Mouse (Mus musculus) adipocyte (in vitro differentiated cells): ENCODE measurements around the gene Tecpr1.

ENCODE experiments used
- DNase-seq: peaks from one replicate; pipeline ENCODE4 v3.0.0-alpha.2; 2016; ENCODE audit warnings: low spot score

Tecpr1 gene

DNA sequence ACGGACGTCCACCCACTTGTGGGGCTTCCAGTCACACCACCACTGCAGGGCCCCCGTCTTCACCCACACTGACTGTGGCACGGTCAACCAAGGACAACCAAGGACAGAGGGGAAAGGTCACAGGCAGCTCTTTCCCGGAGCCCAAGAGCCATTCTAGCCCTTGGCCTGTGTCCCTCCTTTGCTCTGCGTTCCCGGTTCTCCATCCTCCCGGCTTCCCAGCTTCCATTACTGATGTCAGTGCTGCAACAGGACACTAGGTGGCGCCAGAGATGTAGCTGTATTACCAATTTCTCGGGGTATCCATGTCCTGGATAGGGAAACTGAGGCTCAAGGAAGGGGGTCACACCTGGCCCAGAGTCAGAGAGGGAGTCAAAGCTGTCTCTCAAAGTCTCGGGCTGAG is 15.9 kb downstream of the Tecpr1 start:
- peak; percentile 50 for DNase-seq

DNA sequence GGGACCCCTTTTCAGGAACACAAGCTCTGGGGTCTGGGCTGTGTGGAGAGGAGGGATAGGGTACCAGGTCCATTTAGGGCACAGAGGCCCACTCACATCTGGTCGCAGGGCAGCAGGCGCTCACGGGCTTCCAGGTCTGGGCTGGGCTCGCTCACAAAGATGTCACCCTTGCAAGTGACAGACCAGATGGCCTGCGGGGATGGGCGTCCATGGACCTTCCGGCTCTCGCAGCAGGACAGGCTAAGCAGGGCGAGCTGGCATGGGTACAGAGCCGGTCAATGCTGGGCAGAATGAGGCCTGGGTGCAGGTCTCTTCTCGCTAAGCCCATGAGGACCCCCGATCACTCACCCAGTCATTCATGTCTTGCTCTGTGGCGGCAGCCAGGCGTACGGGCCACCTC is 17.3 kb downstream of the Tecpr1 start:
- no peak for DNase-seq

DNA sequence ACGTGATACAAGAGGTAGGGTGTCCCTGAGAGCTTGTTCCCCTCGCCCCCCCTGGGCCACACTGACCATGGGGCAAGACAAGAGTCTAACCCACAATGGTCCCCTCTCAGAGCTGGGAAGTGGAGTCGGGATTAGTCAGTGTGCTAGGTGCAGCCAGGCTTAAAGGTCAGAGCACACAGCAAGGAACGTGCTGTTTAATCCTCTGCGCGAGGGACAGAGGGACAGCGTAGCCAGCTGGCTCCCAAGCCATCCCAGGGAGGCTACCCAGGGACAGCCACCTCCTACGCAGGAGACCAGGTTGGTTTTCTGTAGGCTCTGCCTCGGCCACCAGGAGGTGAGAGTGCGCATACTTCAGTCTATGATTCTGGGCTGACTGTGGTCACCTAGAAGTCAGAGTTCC is 18.5 kb downstream of the Tecpr1 start:
- DNase-seq = no peak

DNA sequence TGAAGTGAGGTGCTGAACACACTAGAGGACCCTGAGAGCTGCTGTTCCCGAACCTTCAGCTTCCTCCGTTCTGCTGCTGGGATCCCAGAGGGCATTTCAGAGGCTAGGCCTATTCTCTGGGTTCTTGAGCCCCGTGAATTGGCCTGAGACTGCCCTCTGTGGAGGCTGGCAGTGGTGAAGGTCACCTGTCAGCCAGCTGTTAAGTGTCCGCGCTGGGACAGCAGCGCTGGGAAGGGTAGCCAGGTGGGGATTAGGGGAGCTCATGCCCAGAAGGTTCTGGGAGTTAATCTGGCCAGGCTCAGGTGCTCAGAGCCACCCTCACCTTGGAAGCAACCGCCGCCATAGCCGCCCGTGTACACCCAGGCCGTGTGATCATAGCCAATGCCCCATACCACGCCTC is 19.1 kb downstream of the Tecpr1 start:
- no peak for DNase-seq

DNA sequence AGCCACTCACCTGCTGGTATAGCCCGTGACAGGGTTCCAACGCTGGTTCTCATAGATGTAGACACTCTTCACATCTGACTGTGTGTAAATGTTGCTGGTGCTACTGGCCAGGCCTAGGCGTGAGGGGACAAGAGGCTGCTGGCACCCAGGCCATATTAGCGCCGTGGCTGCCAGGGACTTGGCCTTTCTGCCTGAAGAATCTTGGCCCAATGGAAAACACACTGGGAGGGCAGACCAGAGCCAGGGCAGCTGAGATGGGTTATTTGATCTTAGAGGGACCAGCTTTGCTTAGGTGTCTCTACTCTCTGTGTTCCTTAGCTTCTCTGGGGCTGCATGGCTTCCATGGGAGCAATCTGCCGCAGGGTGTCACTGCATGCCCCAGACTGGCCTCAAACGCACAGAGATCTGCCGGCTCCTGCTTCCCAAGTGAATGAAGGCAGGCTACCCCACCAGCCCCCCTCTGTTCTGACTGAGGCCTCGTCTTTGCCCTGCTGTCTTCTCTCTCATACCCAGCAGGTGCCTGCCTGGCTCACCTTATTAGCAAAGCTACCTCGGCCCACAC is 19.9 kb downstream of the Tecpr1 start:
- DNase-seq = no peak

DNA sequence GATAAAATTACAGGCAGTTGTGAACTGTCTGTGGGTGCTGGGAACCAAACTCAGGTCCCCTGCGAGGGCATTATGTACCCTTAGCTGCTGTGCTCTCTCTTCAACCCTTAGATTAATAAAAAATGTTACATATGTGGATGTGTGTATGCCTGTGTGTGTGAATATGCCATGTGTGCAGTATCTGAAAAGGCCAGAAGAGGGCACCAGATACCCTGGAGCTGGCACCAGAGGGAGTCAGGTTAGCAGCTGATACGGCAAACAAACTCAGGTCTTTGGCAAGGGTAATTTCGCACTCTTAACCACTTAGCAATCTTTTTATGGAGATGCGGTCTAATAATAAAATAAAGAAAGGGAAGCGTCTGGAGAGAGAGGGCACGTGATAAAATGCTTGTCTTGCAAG is 21.0 kb downstream of the Tecpr1 start:
- DNase-seq = no peak

DNA sequence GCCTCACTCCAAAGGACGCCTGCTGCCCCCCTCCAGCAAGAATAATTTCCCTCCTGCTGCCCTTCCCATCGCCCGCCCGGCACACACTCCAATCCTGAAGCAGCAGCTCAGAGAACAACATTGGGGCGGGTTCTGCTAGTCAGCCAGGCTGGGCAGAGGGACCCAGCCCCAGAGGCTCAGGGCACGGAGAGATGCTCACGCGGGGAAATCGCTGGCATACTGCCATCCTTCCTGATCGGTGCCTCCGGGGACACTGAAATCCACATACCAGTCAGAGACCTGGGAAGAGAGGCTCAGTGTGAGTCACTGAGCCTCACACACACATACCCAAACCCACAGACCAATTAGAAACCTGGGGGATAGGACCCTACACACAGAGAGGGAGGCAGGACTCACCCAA is 22.8 kb downstream of the Tecpr1 start:
- DNase-seq = no peak

DNA sequence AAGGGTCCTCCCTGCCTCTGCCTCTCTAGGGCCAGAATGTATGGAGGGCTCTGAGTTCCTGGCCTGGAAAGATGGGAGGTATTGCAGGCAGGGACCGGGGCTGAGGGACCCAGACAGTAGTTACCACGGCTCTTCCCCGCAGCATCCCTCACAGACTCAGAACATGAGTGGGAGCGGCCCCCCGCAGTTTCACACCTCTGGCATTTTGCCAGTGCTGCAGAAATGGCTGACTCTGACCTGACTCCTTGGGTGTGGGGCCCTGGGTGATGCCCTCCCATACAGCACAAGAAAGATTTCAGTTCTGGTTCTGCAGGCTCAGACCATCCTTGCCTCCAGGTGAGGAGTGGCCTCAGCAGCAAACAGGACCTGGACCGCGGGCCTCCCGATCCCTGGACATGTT is 27.8 kb downstream of the Tecpr1 start:
- no peak for DNase-seq

DNA sequence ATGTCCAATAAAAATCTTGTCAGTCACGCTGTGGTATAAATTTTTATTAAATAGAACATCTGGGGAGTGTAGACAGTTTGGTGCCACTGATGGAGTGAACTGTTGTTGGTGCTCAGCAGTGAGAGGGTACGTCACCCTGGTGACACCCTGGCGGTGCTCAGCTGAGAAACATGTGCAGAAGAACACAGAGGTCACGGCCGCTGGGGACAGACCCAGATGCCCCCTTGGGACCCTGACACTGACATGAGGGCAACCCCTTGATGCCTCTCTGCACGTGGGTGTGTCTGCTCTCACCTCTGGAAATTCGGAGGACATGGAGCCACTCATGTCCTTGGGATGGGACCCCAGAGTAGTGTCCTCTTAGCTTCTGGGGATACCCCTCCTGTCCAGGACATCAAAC is 29.0 kb downstream of the Tecpr1 start:
- no peak for DNase-seq

DNA sequence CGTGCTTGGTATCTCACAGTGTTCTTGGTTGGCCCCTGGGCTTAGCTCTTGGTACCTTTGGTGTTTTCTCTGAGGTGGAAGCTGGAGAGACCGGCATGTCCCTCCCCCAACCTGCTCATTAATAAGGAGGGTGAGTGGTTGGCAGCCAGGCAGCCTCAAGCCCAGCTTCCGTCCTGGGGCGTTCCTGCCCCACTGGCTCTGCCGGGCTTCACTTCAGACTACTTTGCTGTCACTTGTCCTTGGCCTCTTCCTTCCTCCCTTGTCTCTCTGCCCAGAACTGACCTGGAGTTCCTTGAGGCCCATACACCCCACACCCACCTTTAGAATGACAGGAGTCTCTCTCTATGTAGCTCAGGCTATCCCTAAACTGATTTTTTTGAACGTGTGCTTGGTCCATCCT is 30.7 kb downstream of the Tecpr1 start:
- DNase-seq = no peak

DNA sequence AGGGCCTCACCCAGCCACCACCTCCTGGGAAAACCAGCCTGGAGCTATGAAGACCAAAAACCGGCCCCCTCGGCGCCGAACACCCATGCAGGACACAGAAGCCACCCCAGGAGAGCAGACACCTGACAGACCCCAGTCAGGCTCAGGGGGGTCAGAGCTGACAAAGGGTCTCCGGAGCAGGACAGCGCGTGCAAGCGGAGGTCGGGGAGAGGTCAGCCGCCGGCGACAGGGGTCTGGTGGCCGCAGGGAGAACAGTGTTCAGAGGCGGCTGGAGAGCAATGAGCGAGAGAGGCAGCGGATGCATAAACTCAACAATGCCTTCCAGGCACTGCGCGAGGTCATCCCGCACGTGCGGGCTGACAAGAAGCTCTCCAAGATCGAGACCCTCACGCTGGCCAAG is 32.4 kb downstream of the Tecpr1 start:
- DNase-seq = no peak

DNA sequence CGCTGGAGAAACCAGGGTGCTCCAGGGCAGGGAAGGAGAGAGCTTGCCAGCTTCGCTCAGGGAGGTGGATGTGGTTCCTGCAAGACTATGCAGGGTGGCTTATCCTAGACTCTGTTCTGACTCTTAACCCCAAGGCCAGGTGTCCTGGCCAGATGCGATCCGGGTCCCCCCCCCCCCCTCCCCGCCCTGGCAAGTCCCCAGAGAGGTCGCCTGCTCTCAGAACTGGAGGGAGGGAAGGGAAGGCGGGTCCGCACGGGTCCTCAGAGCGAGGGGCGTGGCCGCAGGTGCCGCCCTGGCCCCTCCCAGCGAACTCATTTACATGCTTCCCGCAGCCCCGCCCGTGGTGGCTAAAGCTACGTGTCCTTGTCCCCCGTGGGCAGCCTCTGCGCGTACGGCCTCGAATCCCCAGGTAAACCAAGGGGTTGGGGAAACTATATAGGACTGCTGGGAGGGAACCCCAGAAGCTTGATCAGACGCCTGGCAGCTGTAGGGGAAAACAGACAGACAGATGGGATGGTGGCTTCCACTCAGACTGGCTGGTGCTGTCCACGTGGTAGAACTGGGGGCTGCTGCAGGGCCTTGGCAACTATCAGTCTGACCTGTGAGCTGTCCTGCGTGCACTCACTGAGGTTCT is 33.3 kb downstream of the Tecpr1 start, which contains the start of gene Bhlha15:
TSS of gene Bhlha15 (plus strand) at position 337 of the 634 bp plus-strand sequence.
- DNase-seq = no peak

DNA sequence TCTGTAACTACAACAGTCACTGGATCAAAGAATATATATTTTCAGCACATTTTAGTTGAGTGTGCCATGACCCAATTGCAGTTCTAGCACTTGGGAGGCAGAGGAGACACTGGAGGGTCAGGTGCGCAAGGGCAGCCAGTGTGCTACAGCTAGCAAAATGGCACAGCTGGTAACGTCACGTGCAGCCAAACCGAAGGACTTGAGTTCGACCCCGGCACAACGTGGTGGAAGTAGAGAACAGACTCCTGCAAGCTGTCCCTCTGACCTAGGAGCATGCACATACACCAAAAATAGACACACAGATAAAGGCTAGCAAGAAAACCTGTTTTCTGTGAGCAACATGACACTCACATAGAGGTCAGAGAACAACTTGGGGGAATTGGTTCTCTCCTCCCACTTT is 34.1 kb downstream of the Tecpr1 start:
- DNase-seq = no peak

DNA sequence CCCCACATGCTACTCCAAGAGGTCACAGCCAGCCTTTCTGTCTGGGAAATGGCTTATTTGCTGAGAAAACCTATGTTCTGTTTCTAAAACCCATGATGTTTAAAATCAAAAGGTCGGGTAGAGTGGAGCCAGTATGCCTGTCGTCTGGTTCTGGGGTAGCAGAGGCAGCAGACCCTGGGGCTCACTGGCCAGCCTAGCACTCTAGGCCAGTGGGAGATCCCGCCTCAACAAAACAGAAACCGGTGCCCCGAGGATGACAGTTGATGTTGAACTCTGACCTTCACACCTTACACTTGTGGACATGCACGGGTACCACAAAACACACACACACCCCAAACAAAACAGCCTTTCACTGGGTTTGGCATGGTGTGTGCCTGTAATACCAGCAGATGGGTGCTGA is 35.0 kb downstream of the Tecpr1 start:
- no peak for DNase-seq

DNA sequence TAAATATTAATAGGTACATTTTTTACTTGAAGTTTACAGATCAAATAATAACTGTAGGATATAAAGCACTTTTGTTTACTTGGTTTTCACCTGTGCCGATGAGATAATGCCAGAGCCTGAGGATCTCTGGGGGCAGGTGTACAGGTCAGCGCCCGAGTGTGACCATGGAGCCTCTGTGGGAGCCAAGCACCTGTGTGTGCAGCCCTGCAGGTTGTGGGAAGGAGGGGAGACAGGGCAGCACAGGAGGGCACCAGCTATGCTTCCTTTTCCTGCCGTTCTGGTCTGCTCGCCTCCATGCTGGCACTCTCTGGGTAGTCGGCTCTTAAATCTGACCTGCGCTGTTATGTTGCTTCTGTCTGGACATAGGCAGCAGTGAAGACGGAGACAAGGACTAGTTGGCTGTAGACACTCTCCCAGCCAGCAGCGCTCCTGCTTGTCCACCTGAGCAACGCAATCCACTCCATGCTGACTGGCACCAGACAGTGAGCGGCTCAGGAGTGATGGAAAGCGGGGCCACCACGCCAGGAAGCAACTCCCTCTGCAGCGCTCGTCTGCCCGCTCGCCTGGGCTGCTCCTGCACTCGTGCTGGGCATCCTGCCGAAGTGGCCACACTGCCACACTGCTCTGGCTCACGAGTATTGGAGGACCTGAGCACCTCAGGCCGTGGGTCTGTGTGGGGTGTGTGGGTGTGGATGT is 38.9 kb downstream of the Tecpr1 start:
- no peak for DNase-seq

DNA sequence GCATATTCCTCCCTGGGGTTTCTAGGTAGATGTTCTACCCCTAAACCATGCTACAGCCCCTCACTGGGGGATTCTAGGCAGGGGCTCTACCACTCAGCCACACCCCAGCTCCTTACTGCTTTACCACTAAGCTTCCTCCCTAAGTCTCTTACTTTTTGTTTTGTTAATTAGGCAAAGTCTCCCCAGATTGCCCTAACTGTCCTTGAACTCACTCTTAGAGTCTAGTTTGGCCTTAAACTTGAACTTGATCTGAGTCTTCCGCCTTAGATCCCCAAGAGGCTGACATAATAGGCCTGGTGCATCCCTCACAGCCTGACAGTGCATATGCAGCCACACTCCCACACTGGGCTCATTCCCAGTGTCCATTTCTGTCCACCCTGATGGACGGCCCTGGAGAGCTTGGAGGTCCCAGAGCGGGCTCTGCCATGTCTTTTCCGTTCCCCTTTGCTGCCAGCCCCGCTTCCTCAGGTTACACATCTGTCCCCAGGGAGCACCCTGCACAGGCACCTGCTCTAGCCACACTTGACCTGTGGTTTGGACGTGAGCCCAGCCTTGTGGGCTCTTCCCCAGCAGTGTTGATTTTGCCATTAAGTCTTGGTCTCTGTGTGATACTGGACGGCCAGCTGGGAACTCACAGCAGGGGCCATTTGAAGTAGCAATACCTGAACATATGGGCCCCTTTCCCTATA is 39.6 kb downstream of the Tecpr1 start:
- DNase-seq = no peak

DNA sequence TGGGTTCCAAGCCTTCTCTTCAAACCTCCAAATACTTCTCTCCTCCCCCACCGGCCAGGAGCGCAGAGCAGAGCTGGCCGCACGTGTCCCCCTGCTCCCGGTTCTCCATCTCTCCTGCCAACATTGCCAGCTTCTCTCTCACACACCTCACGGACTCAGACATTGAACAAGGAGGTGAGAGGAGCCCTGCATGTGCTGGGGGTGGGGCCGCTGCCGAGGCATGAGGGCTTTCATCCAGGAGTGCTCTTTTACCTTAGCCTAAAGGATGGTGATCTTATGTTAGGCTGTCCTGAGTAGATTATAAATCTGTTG is 40.2 kb downstream of the Tecpr1 start:
- no peak for DNase-seq

DNA sequence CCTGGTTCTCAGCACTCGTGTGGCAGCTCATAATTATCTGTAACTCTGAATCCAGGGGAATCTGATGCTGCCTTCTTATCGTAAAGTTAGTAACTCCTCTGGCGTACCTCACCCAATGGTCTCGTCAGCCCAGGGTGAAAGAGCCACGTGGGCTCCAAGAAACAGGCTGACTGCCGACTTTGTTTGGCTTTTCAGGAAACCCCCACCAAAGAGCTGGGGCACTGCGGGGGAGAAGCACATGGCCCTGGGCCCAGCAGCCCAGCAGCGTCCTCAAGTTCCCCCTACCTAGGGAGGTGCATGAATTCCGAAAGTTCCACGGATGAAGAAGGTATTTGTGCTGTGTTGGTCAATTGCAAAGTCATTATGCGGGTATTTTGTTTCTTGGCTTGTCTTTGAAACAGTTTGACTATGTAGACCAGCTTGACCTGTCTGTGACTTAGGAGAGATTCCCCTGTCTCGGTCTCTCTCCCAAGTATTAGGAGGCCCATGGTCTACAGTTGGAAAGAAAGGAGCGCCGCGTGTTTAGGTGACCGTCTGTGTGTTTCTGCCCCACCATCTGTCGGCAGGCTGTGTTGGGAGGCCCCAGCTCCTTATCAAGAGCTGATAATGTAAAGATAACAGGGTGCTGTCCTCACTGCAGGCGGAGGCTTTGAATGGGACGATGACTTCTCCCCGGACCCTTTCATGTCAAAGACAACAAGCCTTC is 40.7 kb downstream of the Tecpr1 start:
- no peak for DNase-seq

DNA sequence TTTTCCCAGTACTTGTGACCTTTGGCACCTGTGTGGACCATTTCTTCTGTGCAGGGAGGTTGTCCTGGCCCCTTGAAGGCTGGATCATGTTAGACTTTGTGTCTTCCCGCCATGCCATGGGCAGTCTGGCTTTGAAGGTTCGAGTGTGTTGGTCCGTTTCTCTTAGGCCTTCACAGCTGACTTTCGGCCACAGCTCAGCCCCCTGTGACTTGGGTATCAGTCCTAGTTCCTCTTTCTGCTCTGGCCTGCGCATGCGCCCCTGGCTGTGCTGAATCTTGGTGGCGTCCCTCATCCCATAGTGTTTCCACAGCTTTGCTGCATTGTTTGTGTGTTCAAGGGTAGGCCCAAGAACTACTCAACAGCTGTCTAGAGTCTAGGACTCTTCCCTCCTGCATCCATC is 42.2 kb downstream of the Tecpr1 start:
- no peak for DNase-seq

DNA sequence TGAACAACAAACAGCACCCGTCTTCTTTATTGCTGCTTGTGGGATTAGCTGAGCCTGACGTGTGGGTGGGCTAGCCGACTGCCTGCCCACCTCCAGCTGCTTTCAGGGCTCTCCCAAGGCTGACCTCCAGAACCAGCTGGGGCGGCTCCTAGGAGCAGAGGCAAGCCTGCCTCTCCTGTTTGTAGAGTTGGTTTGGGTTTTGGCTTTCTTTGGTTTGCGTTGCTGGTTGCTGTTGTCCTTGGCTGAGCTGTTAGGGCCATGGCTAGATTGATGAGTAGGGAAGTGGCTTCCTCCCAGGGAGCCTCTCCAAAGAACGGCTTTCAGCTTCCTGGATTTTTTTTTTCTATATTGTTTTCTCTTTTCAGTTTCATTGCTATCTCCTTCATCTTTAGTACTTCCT is 45.2 kb downstream of the Tecpr1 start:
- DNase-seq = no peak

DNA sequence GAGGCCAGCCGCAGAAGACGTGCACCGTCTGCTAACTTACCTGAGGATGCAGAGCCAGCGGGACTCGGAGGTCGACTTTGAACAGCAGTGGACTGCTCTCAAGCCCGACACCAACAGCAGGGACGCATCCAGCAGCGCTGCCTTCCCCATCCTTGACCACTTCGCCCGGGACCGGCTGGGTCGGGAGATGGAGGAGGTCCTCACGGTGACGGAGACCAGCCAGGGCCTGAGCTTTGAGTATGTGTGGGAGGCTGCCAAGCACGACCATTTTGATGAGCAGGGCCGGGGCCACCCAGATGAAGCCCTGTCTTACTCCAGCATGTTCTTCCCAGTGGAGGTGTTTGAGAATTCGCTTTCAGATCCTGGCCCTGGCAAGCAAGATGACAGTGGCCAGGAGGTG is 49.8 kb downstream of the Tecpr1 start:
- DNase-seq = no peak

DNA sequence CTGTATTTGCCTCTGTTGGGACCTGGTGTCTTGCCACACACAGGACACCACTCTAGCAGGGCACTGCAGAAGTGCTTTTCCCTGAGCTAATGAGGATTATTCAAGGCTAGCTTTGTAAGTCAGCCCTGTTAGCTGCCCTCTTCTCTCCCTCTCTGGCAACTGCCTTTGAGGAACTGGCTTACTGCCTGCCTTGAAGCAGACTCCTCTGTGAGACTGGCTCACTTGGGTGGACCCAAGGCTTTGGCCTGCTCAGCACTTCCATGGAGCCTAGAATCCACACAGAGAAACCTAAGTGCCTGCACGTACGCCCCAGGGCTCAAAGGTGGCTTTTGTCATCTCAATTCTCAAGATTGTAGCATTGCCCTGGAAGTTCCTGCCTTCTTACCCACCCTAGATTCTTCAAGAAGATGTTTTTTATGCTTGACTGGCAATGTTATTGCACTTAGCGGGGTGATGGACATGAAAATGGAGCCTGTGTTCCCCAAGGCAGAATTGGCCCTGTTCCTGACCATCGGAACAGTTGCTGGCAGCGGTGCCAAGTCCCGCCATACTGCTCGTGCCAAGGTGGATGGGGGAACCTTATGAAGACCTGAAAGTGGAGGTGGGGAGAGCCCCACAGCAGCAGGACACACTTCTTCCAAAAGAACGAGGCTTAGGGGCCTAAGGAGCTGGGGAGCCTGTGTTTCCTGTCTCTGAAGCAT is 54.0 kb downstream of the Tecpr1 start:
- DNase-seq = no peak
